Mouse (Mus musculus): ENCODE results near the gene Tomm40.

DNA sequence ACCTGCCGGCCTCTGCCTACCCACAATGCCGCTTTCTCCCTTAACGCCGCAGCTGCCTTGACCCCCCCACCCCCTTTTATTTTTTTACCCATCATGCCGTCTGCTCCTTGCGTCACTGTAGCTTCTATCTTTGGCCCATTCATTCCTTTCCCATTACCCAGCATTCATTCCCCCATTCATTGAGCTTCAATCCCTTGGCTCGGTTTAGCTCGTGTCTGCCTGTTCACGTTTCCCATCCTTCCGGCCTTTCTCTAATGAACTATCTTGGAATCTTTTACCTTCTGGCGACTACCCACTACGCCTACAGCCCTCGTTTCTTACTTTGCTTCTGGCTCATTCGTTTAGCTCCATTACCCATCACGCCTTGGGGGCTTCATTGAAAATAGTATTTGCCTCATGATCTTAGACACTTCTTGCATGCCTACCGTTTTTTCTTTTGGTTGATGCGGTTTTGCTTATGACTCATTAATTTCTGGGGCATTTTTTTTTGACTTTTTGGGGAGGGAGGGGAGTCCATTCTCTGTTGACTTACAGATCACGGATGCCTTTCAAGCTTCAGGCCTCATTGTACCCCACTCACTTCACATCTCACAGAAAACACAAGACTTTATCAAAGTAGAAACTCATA is 931 bp upstream of the Tomm40 start:
- TF ChIP-seq CHD2 (IDR thresholded peaks at IDR 0.05; ENCODE audit: low read depth, low read length) (no peak; the same call in 1 of the 2 replicates), ZC3H11A (IDR thresholded peaks at IDR 0.05; ENCODE audit: borderline replicate concordance, low read depth, low read length) (no peak), MAFK (IDR thresholded peaks at IDR 0.05; ENCODE audit: insufficient read depth, low read depth, low read length) (no peak), HCFC1 (IDR thresholded peaks at IDR 0.05; ENCODE audit: borderline replicate concordance, insufficient read depth, low read length) (peak; percentile 19; the same call in 1 of the 2 replicates)
